Mouse (Mus musculus) cerebellum, postnatal 25 days (tissue): ENCODE measurements around the gene Rhoq.

Experiments used
- DNase-seq, 2 experiments: peaks; one replicate each; pipeline ENCODE4 v3.0.0; 2021; ENCODE audit warnings: mixed read lengths in 2 of 2

Rhoq gene

GRCm38 (mm10) chr17:87008950-87009349, 46.1 kb downstream of the Rhoq start:
- no peak for DNase-seq

- DNase-seq: peak; percentile 86 to 91
These were observed 48.6 kb downstream of the Rhoq start for GRCm38 (mm10) chr17:87011301-87012019.

- DNase-seq: no peak
These were observed 56.8 kb downstream of the Rhoq start for GRCm38 (mm10) chr17:87019692-87020091.

GRCm38 (mm10) chr17:87024491-87025242, 61.8 kb downstream of the Rhoq start:
- no peak for DNase-seq

GRCm38 (mm10) chr17:87025269-87025949, 62.5 kb downstream of the Rhoq start, which contains the start of the genes Pigf and Cript:
Pigf (minus strand) TSS chr17:87025406.
Cript (plus strand) TSS chr17:87025550.
- peak; percentile 98 to 99 for DNase-seq

- DNase-seq: peak in 1 of 2 experiments; percentile 35
These were observed 73.5 kb downstream of the Rhoq start for GRCm38 (mm10) chr17:87036141-87037073.

GRCm38 (mm10) chr17:87038496-87038895, 75.6 kb downstream of the Rhoq start:
- no peak for DNase-seq

GRCm38 (mm10) chr17:87041739-87042138, 78.9 kb downstream of the Rhoq start:
- peak in 1 of 2 experiments; percentile 23 for DNase-seq

- peak; percentile 88 to 96 for DNase-seq
These were observed 81.5 kb downstream of the Rhoq start for GRCm38 (mm10) chr17:87044364-87044763.

GRCm38 (mm10) chr17:87044796-87045195, 81.9 kb downstream of the Rhoq start:
- DNase-seq: no peak
